Mouse (Mus musculus) bone marrow, adult 2 months (tissue): ENCODE results near the gene Npas3.

Experiments
- CTCF ChIP-seq: fragments of 200-500 bp; IDR thresholded peaks from 2 replicates; pipeline ENCODE4 v1.5.1; 2011; ENCODE audit warnings: low read length, control low read depth; ENCODE audit not compliant: control insufficient read depth, insufficient read depth
- POLR2A ChIP-seq: fragments of 200-500 bp; IDR thresholded peaks from 2 replicates; pipeline ENCODE4 v1.6.1; 2011; ENCODE audit warnings: low read depth, mild to moderate bottlenecking, control low read depth, low read length, borderline replicate concordance; ENCODE audit not compliant: control insufficient read depth

GRCm38 (mm10) chr12:53771394-53771936, 523.0 kb downstream of the Npas3 start:
- TF ChIP-seq CTCF, result no peak
- no peak for TF ChIP-seq POLR2A
